21 mouse cellular contexts compared by ENCODE assay signal in the genomic region with DNA sequence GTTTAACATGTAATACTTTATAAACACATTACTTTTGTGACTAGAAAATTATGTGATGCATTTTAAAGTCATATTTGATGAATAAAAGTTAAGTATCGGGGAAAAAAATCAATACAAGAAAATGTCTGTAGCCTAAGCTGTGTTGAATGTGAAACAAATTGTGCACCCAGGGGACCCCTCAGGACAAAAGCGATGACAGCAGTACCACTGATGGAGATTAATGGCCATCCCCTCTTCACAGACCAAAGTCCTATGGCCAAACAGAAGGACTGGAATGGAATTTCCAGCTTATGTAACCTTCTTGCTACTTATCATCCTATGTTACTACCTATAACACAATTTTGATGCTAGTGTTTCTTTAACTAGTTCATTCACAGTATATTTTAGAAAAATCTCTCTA.
"Had no signal": no experiment of that assay in that cellular context is flagged by ENCODE, and none has a peak within 500 bp of the region (broad histone marks: within the 10 kb centered on the region; RNA-seq: fewer than 3 reads in every experiment).

No protein-coding gene starts in this region.

- H3K27ac ChIP-seq: kidney, postnatal 0 days; layer of hippocampus, adult 2 months; left cerebral cortex, adult 2 months; liver, embryonic 13.5 days; macrophage; midbrain, embryonic 10.5 days; midbrain, embryonic 13.5 days; neural tube, embryonic 12.5 days; stomach, postnatal 0 days had no signal

- H3K9ac ChIP-seq: liver, embryonic 13.5 days; lung, embryonic 14.5 days; midbrain, embryonic 13.5 days; neural tube, embryonic 12.5 days had no signal

- DNase-seq: kidney, adult 18-20 months; kidney, adult 9 months; kidney, postnatal 25 days; layer of hippocampus, postnatal 36 days; liver, embryonic 13.5 days; lung, embryonic 14.5 days; retina, postnatal 1 day; right cerebral cortex, postnatal 25 days; thymus, adult 2 months; thymus, postnatal 14 days had no signal

- H3K9me3 ChIP-seq: liver, embryonic 13.5 days; midbrain, embryonic 10.5 days; midbrain, embryonic 13.5 days; neural tube, embryonic 12.5 days had no signal

- H3K4me1 ChIP-seq: liver, embryonic 13.5 days; midbrain, embryonic 10.5 days; midbrain, embryonic 13.5 days; neural tube, embryonic 12.5 days had no signal

- H3K4me3 ChIP-seq: layer of hippocampus, adult 2 months; left cerebral cortex, adult 2 months; liver, embryonic 13.5 days; midbrain, embryonic 10.5 days; midbrain, embryonic 13.5 days; myocyte; neural tube, embryonic 12.5 days had no signal

- ATAC-seq: lung, postnatal 0 days; midbrain, embryonic 13.5 days; midbrain, embryonic 16.5 days had no signal

- H3K27me3 ChIP-seq: liver, embryonic 13.5 days; midbrain, embryonic 13.5 days; neural tube, embryonic 12.5 days had no signal

- H3K36me3 ChIP-seq: liver, embryonic 13.5 days; midbrain, embryonic 10.5 days; midbrain, embryonic 13.5 days; neural tube, embryonic 12.5 days had no signal

- H3K4me2 ChIP-seq: liver, embryonic 13.5 days; lung, embryonic 14.5 days; midbrain, embryonic 13.5 days; neural tube, embryonic 12.5 days had no signal
